Mouse (Mus musculus) small intestine, adult 2 months (tissue): ENCODE data around the gene Tmpo.

Experiments
- CTCF ChIP-seq: fragments of 200-500 bp; IDR thresholded peaks from 2 replicates; pipeline ENCODE4 v1.5.1; 2012; ENCODE audit warnings: low read depth, mild to moderate bottlenecking, control low read depth, inconsistent platforms, low read length, moderate library complexity, mixed read lengths; ENCODE audit not compliant: insufficient replicate concordance, insufficient read length; ENCODE audit errors: extremely low read depth
- POLR2A ChIP-seq: fragments of 200-500 bp; IDR thresholded peaks from 2 replicates; pipeline ENCODE4 v1.6.1; 2012; ENCODE audit warnings: low read depth, mild to moderate bottlenecking, control low read depth, inconsistent platforms, low read length, moderate library complexity

DNA sequence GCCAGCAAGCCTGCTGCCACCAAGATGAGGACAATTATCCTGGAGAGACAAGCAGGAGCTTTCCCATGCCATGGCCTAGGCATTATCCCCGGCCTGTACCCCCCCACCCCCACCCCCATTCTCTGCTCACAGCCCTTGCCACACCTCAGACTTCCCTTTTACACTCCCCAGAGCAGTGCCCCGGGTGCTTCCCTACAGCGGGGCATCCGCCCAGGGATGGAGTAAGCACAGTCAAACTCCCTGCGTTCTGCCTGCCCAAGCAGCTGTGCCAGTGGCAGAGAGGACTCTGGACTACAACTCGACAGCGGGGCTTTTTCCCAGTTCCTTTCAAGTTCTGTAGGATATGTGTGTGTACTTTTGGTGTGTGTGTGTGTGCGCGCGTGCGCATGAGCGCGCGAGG is 14.0 kb upstream of the Tmpo start:
- no peak for TF ChIP-seq POLR2A
- TF ChIP-seq CTCF, result no peak
